Mouse (Mus musculus): ENCODE results near the gene Cacna2d2.

Gene Cacna2d2

DNA sequence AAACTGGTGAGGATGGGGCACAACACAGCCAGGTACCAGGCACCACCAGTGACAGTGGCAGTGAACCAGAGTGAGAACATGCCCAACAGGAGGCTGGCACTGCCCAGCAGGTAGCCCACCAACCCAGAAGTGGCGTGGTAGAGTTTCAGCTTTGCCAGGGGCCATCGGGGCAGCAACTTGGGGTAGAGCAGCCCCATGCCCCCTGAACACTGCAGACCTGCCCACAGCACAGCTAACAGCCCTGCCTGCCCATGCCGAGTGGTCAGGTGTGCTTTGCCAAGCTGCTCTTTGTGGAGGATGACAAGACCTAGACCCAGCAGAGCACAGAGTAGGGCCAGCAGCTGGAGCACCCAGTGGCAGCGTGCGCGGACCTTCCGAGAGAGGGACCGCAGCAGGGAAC, 140.5 kb downstream of the Cacna2d2 start:
- no peak for DNase-seq (ENCODE audit: low spot score in 2 of 2)

DNA sequence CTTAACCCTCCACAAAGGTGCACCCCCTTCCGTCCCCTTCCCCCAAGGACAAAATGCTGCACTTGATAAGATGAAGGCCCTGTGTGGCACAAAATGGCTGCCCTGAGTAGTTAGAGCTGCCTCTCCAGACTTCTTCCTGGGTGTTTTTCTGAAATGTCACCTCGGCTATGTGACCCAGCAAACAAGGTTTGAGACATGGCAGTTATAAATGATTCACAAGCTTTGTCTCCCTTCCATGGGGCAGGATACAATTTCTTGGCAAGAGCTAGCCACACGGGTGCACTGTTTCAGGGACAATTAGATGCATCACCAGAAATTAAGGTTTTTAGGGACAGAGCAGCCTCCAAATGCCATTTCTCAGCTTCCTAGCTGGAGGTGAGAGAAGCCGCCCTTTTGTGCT, 141.0 kb downstream of the Cacna2d2 start:
- DNase-seq (ENCODE audit: low spot score in 2 of 2) = no peak

DNA sequence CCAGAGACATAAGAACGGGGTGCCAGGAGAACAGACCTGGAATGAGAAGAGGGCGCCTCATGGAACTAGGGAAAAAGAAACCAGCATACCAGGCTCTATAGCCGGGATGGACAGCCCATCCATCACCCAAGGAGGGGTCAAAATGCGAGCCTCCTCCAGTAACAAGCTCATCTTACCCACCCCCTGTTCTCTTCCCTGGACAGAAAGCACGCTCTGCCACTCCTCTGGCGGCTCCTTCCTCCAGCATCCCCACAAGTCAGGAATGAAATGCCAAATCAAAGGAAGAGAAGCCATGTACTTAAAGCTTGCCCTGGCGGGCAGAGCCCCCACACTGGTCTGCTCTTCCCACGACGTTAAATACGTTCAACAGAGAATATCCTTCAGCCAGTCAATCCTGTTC, 141.6 kb downstream of the Cacna2d2 start:
- DNase-seq (ENCODE audit: low spot score in 2 of 2) = no peak

GRCm38 (mm10) chr9:107541474-107542351, 142.3 kb downstream of the Cacna2d2 start, which contains the start of the genes Cyb561d2 and Nprl2:
Gene Cyb561d2, minus strand, starts transcription at chr9:107542193.
Gene Nprl2, plus strand, starts transcription at chr9:107542226.
- DNase-seq (ENCODE audit: low spot score in 2 of 2) = peak; percentile 95 to 97

GRCm38 (mm10) chr9:107542352-107542686, 142.9 kb downstream of the Cacna2d2 start:
- DNase-seq (ENCODE audit: low spot score in 2 of 2) = no peak

- DNase-seq (ENCODE audit: low spot score in 2 of 2) = no peak
Observed at GRCm38 (mm10) chr9:107542721-107543120, 143.3 kb downstream of the Cacna2d2 start.

DNA sequence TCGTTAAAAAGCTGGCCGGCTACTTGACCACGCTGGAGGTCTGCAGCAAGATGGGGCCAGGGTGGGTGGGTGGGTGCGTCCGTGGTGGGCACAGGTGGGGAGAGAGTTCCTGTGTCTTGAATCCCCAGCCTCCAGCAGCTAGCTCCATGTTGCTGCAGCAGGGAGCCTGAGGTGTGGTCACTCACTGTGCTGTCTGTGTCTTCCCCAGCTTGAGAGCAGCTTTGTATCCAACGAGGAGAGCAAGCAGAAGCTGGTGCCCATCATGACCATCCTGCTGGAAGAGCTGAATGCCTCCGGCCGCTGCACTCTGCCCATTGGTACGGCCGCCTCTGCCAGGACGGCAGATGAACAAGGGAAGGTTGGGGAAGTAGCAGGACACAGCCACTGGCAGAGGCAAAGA, 143.9 kb downstream of the Cacna2d2 start:
- DNase-seq (ENCODE audit: low spot score in 2 of 2) = no peak

GRCm38 (mm10) chr9:107544196-107544700, 144.8 kb downstream of the Cacna2d2 start:
- DNase-seq (ENCODE audit: low spot score in 2 of 2) = no peak

DNA sequence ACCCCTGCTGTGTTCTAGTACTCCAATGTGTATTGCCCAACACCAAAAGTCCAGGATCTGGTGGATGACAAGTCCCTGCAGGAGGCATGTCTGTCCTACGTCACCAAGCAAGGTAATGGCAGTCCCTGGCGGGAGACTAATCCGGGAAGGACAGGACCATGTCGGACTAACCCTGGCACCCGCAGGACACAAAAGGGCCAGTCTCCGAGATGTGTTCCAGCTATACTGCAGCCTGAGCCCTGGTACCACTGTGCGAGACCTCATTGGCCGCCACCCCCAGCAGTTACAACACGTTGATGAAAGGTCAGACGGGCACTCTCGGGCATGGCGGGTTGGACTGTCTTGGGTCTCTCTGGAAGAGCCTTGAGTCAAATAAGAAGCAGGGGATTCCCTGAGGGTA, 145.3 kb downstream of the Cacna2d2 start:
- no peak for DNase-seq (ENCODE audit: low spot score in 2 of 2)

DNA sequence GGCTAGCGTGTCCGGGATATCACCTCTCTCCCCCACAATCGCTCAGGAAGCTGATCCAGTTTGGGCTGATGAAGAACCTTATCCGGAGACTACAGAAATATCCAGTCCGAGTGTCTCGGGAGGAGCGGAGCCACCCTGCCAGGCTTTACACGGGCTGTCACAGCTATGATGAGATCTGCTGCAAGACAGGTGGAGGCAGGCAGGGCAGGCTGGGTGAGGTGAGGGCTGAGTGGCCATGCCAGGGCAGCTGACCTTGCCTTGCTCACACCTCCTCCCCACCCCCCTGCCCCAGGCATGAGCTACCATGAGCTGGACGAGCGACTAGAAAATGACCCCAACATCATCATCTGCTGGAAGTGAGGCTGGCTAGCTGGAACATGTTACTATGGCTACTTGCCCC, 145.8 kb downstream of the Cacna2d2 start:
- DNase-seq (ENCODE audit: low spot score in 2 of 2) = no peak

GRCm38 (mm10) chr9:107545602-107546001, 146.2 kb downstream of the Cacna2d2 start:
- peak; percentile 61 to 78 for DNase-seq (ENCODE audit: low spot score in 2 of 2)

DNA sequence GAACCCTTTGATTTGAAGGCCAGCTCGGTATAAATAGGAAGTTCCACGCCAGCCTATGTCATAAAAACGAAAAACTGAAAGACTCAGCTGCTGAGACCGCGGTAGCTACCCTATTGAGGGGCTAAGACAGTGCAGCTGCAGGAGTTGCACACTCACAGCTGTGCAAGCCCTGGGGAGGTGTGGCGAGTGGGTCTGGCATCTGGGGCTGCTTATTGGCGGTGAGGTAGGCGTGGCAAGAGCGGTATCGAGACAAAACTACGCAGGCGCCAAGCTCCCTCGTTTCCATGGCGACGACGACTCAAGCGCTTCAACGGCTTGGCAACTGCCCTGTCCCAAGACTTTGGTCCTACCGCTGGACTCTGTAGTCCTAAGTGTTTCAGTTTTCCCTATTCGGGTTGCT, 147.6 kb downstream of the Cacna2d2 start, which contains the start of gene Zmynd10:
Gene Zmynd10, plus strand, starts transcription at position 273 of the 400 bp plus-strand sequence.
- DNase-seq (ENCODE audit: low spot score in 2 of 2) = peak; percentile 83 to 91

DNA sequence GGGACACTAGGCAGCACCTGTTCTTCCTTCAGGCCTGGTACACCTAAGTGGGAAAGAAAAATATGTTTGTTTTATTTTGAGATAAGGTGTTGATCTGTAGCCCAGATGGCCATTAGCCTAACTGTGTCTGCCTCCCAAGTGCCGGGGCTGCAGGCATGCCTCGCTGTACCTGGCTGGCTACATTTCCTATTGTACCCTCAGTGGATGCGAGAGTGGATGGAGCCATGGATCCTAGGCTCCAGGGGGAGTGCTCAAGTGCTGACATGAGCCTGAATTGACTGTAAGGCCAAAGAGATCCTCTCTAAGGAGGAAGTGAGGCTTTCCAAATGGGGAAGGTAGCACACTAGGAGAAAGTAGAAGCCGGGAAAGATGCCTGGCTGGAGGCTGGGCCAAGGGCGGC, 148.5 kb downstream of the Cacna2d2 start:
- no peak for DNase-seq (ENCODE audit: low spot score in 2 of 2)

DNA sequence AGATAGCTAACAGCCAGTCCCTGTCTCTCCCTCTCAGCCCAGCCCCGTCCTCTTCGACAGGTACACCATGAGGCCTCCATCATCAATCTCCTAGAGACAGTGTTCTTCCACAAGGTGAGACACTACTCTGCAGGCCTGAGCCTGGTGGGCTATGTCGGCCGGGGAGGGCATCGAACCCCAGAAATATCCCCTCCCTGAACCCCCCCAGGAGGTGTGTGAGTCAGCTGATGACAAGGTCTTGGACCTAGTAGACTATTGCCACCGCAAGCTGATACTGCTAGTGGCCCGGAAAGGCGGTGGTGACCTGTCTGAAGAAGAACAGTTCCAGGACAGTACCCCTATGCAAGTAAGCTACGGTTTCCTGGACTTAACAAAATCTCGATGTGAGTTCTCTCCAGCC, 149.4 kb downstream of the Cacna2d2 start:
- DNase-seq (ENCODE audit: low spot score in 2 of 2) = no peak

- DNase-seq (ENCODE audit: low spot score in 2 of 2) = no peak
Observed at GRCm38 (mm10) chr9:107549297-107550074, 150.1 kb downstream of the Cacna2d2 start.

GRCm38 (mm10) chr9:107550491-107551116, 151.2 kb downstream of the Cacna2d2 start:
- DNase-seq (ENCODE audit: low spot score in 2 of 2) = no peak

DNA sequence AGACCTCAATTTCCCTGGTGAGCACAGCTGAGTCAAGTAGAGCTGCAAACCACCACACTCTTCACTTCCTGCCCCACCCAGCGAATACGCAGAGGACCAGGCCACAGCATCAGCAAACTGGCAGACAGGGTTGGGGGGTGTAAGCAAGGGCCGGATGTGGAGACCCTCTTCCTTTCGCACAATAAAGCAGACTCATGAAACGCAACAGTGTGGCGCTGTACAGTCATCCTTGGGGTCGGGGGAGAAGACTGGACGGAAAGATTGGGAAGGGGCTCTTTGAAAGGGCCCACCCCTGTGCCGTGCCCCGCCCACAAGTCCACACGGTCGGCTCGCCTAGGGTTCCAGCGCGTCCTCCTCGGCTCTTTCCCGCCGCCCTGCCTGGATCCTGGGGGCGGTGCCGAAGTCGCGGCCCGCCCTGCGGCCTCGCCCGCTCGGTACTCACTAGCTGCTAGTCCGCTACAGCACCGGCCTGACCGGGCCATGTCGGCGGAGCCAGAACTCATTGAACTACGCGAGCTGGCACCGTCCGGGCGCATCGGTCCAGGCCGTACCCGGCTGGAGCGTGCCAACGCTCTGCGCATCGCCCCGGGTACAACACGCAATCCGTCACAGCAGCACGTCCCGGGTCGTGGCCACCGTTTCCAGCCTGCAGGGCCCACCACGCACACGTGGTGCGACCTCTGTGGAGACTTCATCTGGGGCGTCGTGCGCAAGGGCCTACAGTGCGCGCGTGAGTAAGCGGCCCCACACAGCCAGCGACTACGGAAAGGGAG, 151.9 kb downstream of the Cacna2d2 start, which contains the start of gene Rassf1:
Gene Rassf1, plus strand, starts transcription at position 439 of the 773 bp plus-strand sequence.
- DNase-seq (ENCODE audit: low spot score in 2 of 2) = no peak

DNA sequence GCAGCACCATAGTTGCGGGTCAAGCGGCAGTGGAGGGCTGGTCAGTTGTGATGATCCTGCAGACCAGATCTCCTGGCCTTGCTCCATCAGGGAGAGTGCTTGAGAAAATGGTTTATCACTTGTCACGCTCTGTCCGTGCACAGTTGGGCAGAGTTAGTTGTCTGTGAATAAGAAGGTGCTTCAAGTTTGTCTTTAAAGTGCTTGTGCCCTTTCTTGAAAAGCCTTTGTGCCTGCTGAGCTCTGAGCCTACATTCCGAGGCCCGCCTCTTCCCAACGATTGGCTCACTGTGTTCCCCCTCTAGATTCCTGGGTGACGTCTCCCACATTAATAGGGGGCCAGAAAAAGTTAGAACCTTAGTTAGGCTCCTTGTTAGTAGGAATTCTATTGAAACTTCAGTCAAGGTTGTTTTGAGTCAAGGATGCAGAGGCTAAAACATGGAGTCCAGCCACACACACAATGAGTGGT, 152.5 kb downstream of the Cacna2d2 start:
- DNase-seq (ENCODE audit: low spot score in 2 of 2) = no peak

- no peak for DNase-seq (ENCODE audit: low spot score in 2 of 2)
Observed at GRCm38 (mm10) chr9:107552690-107553393, 153.4 kb downstream of the Cacna2d2 start.

DNA sequence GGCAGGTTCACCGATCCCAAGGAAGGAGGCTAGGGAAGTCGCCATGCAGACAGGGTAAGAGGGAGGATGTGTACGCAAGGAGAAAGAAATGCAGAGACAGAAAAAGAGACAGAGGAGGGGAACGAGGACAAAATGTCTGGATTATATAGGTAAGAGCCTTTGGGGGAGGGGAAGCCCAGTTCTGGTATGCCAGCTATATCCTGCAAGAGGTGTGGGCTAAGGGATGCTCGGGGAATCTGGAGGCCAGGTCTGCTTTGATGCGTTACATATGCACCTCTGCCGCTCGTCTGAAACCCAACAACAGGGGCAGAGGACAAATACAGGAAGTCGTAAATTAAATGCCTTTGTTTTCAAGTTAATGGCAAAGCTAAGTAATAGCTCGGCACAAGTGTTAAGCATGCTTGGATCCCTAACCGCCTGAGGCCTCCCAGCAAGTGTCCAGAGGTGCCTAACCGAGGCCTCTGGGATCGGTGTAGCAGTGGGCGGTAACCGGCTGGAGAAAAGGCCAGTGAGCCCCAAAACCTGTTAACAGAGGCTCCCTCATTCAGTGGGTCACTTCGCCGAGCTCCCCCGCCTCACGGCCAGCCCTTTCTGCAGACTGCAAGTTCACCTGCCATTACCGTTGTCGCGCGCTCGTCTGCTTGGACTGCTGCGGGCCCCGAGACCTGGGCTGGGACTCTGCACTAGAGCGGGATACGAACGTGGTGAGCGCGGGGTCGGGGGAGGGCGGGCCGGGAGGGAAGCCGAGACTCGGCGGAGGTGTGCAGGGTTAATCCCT, 154.3 kb downstream of the Cacna2d2 start:
- DNase-seq (ENCODE audit: low spot score in 2 of 2) = peak in 1 of 2 experiments; percentile 40

Data from frontal cortex, postnatal 36 days (tissue).